Mouse (Mus musculus) MEL (cell line): ENCODE data around the gene Erbin. TPM values are rescaled to one million over a fixed set of nuclear protein-coding genes. Genes with fewer than 3 reads are reported as not detected.
A peak's percentile ranks its signal among the peaks of the same experiment; 100 is the strongest.

Source experiments
- DNase-seq: peaks from one replicate; pipeline ENCODE4 v3.0.0; 2011; ENCODE audit warnings: low read depth, low spot score
- H3K27ac ChIP-seq: 2 replicates; pipeline ENCODE4 v1.5.1; 2012; ENCODE audit warnings: low read depth, mild to moderate bottlenecking, control low read depth, low read length, moderate library complexity; ENCODE audit not compliant: control insufficient read depth
- H3K27me3 ChIP-seq, 2 experiments: fragments of 150-350 bp in 1 of 2; sonication (generic) in 1 of 2; 2 replicates each; pipeline ENCODE4 v1.6.1; 2012; ENCODE audit warnings: low read length in 2 of 2, mild to moderate bottlenecking in 2 of 2, improper control_type of control experiment in 1 of 2, moderate library complexity in 1 of 2; ENCODE audit not compliant: insufficient read depth in 2 of 2, control insufficient read depth in 1 of 2
- H3K36me3 ChIP-seq, 2 experiments: 2 replicates each; pipeline ENCODE4 v1.6.1; 2012 to 2014; ENCODE audit warnings: low read length in 2 of 2, improper control_type of control experiment in 1 of 2, inconsistent platforms in 1 of 2, mild to moderate bottlenecking in 1 of 2; ENCODE audit not compliant: insufficient read depth in 2 of 2, control insufficient read depth in 1 of 2
- H3K4me1 ChIP-seq, 2 experiments: fragments of 150-350 bp in 1 of 2; sonication (generic) in 1 of 2; 2 replicates each; pipeline ENCODE4 v1.6.1; 2012; ENCODE audit warnings: low read length in 2 of 2, improper control_type of control experiment in 1 of 2, mild to moderate bottlenecking in 1 of 2; ENCODE audit not compliant: insufficient read depth in 2 of 2, control insufficient read depth in 1 of 2
- H3K4me3 ChIP-seq, 2 experiments: fragments of 150-350 bp in 1 of 2; sonication (generic) in 1 of 2; 2 replicates each; pipeline ENCODE4 v1.5.1; 2012; ENCODE audit warnings: low read depth in 2 of 2, low read length in 2 of 2, mild to moderate bottlenecking in 2 of 2, moderate library complexity in 2 of 2, control low read depth in 1 of 2, improper control_type of control experiment in 1 of 2; ENCODE audit not compliant: control insufficient read depth in 1 of 2, insufficient read depth in 1 of 2
- H3K79me2 ChIP-seq: 2 replicates; pipeline ENCODE4 v1.6.1; 2012; ENCODE audit warnings: mild to moderate bottlenecking, low read length, moderate library complexity; ENCODE audit not compliant: control insufficient read depth, poor library complexity, insufficient read depth
- H3K9ac ChIP-seq: 2 replicates; pipeline ENCODE4 v1.6.1; 2012; ENCODE audit warnings: low read depth, mild to moderate bottlenecking, control low read depth, low read length, moderate library complexity; ENCODE audit not compliant: control insufficient read depth, poor library complexity, severe bottlenecking
- H3K9me3 ChIP-seq: fragments of 150-350 bp; sonication (generic); replicated peaks from 2 replicates; pipeline ENCODE4 v1.6.1; 2012; ENCODE audit warnings: mild to moderate bottlenecking, low read length, improper control_type of control experiment, moderate library complexity; ENCODE audit not compliant: insufficient read depth
- CTCF ChIP-seq, 3 experiments: IDR thresholded peaks in 2 of 3; conservative IDR thresholded peaks in 1 of 3; 2 replicates each; pipeline ENCODE4 v1.5.1; 2011 to 2012; ENCODE audit warnings: low read length in 3 of 3, low read depth in 2 of 3, mild to moderate bottlenecking in 2 of 3, improper control_type of control experiment in 1 of 3, inconsistent platforms in 1 of 3, mixed read lengths in 1 of 3, moderate library complexity in 1 of 3; ENCODE audit not compliant: control insufficient read depth in 1 of 3, insufficient read depth in 1 of 3, poor library complexity in 1 of 3, severe bottlenecking in 1 of 3
- E2F4 ChIP-seq: IDR thresholded peaks from 2 replicates; pipeline ENCODE4 v1.6.1; 2011; ENCODE audit warnings: low read depth, low read length, improper control_type of control experiment, borderline replicate concordance
- KAT2A ChIP-seq: conservative IDR thresholded peaks from 2 replicates; pipeline ENCODE4 v1.6.1; 2012; ENCODE audit warnings: low read depth, low read length, improper control_type of control experiment, inconsistent platforms
- MAZ ChIP-seq: IDR thresholded peaks from 2 replicates; pipeline ENCODE4 v1.6.1; 2012; ENCODE audit warnings: low read depth, mild to moderate bottlenecking, inconsistent platforms, low read length, improper control_type of control experiment
- MEF2A ChIP-seq: IDR thresholded peaks from 2 replicates; pipeline ENCODE4 v1.6.1; 2014; ENCODE audit warnings: low read depth, mild to moderate bottlenecking, inconsistent platforms, low read length, improper control_type of control experiment; ENCODE audit not compliant: poor library complexity, insufficient replicate concordance, severe bottlenecking; ENCODE audit errors: extremely low read depth
- MXI1 ChIP-seq: IDR thresholded peaks from 2 replicates; pipeline ENCODE4 v1.6.1; 2011; ENCODE audit warnings: mild to moderate bottlenecking, low read depth, low read length, improper control_type of control experiment
- NELFE ChIP-seq: IDR thresholded peaks from 2 replicates; pipeline ENCODE4 v1.6.1; 2011; ENCODE audit warnings: low read depth, low read length, improper control_type of control experiment
- NRF1 ChIP-seq: IDR thresholded peaks from 2 replicates; pipeline ENCODE4 v1.6.1; 2014; ENCODE audit warnings: low read depth, mild to moderate bottlenecking, inconsistent platforms, low read length, improper control_type of control experiment, moderate library complexity; ENCODE audit not compliant: poor library complexity, insufficient read depth, severe bottlenecking
- POLR2A ChIP-seq, 2 experiments: IDR thresholded peaks; 2 replicates each; pipeline ENCODE4 v1.6.1; 2011 to 2012; ENCODE audit warnings: low read length in 2 of 2, mild to moderate bottlenecking in 2 of 2, control low read depth in 1 of 2, improper control_type of control experiment in 1 of 2, low read depth in 1 of 2, moderate library complexity in 1 of 2; ENCODE audit not compliant: control insufficient read depth in 1 of 2, insufficient read depth in 1 of 2, poor library complexity in 1 of 2
- POLR2AphosphoS5 ChIP-seq: IDR thresholded peaks from 2 replicates; pipeline ENCODE4 v1.6.1; 2012; ENCODE audit warnings: low read depth, borderline replicate concordance, mild to moderate bottlenecking, inconsistent platforms, low read length, moderate library complexity, mixed read lengths
- RCOR1 ChIP-seq: IDR thresholded peaks from 2 replicates; pipeline ENCODE4 v1.6.1; 2012; ENCODE audit warnings: low read depth, mild to moderate bottlenecking, inconsistent platforms, low read length, improper control_type of control experiment
- TAL1 ChIP-seq: IDR thresholded peaks from 2 replicates; pipeline ENCODE4 v1.6.1; 2012; ENCODE audit warnings: mild to moderate bottlenecking, inconsistent platforms, low read length, moderate library complexity, mixed read lengths
- UBTF ChIP-seq: IDR thresholded peaks from 2 replicates; pipeline ENCODE4 v1.6.1; 2012; ENCODE audit warnings: low read depth, mild to moderate bottlenecking, inconsistent platforms, low read length, improper control_type of control experiment, moderate library complexity, borderline replicate concordance; ENCODE audit not compliant: insufficient read depth
- USF2 ChIP-seq, 2 experiments: IDR thresholded peaks; 2 replicates each; pipeline ENCODE4 v1.6.1; 2011 to 2012; ENCODE audit warnings: improper control_type of control experiment in 2 of 2, low read length in 2 of 2, borderline replicate concordance in 1 of 2, inconsistent platforms in 1 of 2, low read depth in 1 of 2, mild to moderate bottlenecking in 1 of 2; ENCODE audit not compliant: insufficient read depth in 1 of 2
- ZKSCAN1 ChIP-seq: IDR thresholded peaks from 2 replicates; pipeline ENCODE4 v1.6.1; 2012; ENCODE audit warnings: low read depth, mild to moderate bottlenecking, inconsistent platforms, low read length, improper control_type of control experiment, moderate library complexity
- ZNF384 ChIP-seq: IDR thresholded peaks from 2 replicates; pipeline ENCODE4 v1.6.1; 2012; ENCODE audit warnings: low read depth, mild to moderate bottlenecking, inconsistent platforms, low read length, improper control_type of control experiment
- polyA plus RNA-seq, 2 experiments: library from polyadenylated mRNA; stranded (reverse) in 1 of 2; unstranded in 1 of 2; fragments of >175 nt in 1 of 2; fragments of >200 nt in 1 of 2; gene quantifications; 2 replicates each; pipeline versions ENCODE4 v1.2.1 to v1.2.4; 2012; ENCODE audit warnings: low replicate concordance in 2 of 2, low read depth in 1 of 2; ENCODE audit not compliant: insufficient read length in 2 of 2, insufficient read depth in 1 of 2, missing spikeins in 1 of 2
- total RNA-seq: library from RNA; depleted of rRNA; stranded (reverse); fragments of 300-350 nt; gene quantifications from 2 replicates; pipeline ENCODE4 v1.2.3, GENCODE M21; 2012

Gene Erbin
- total and polyA plus RNA-seq, 3 experiments = 15.2 to 18.6 TPM; not detected in 1

- peaks cover 0 to 17% of the 10 kb centered on the region in 2 experiments; a peak in 2 of 4 replicates for H3K4me1 ChIP-seq
- TF ChIP-seq POLR2A (IDR thresholded peaks at IDR 0.05; ENCODE audit: control insufficient read depth in 1 of 2, insufficient read depth in 1 of 2, low read depth in 1 of 2, low read length in 2 of 2, poor library complexity in 1 of 2) = peak; percentile 28 to 70; a peak in 1 of 4 replicates
- no peak for TF ChIP-seq USF2 (IDR thresholded peaks at IDR 0.05; ENCODE audit: borderline replicate concordance in 1 of 2, insufficient read depth in 1 of 2, low read depth in 1 of 2, low read length in 2 of 2)
- TF ChIP-seq UBTF = no peak
- TF ChIP-seq NELFE = peak; percentile 51
- TF ChIP-seq NRF1 = peak; percentile 38; the same call in 1 of the 2 replicates
- 0 out of 2 replicates have a peak, but pooled peaks have one; percentile 36 for TF ChIP-seq POLR2AphosphoS5
- peak in 2 of 3 experiments; percentile 9 to 30; a peak in 2 of 6 replicates for TF ChIP-seq CTCF (IDR thresholded peaks at IDR 0.05 in 2 of 3, conservative IDR thresholded peaks at IDR 0.05 in 1 of 3; ENCODE audit: control insufficient read depth in 1 of 3, insufficient read depth in 1 of 3, low read depth in 2 of 3, low read length in 3 of 3, poor library complexity in 1 of 3, severe bottlenecking in 1 of 3)
- H3K27ac ChIP-seq = peak overlapping the region; percentile 85
Observed at GRCm38 (mm10) chr13:103920933-103921830, 868 bp upstream of the Erbin start.

DNA sequence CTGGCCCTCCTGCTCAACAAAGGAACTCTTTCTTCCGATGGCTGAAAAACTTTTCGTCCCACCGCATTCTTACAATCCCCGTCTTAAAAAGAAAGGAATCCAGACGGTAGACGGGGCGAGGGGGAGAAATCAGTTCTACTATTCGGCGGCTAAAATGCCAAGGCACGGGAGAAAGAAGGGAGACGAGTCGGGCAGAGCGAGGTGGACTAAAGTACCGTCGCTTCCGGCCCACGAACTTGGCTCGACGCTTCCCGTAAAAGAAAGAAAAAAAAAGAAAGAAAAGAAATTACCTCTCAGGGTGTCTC, 406 bp downstream of the Erbin start:
- DNase-seq = no peak
- Histone ChIP-seq H3K27ac (peak overlapping the region; percentile 78), H3K4me1 (peaks cover 0 to 17% of the 10 kb centered on the region in 2 experiments; a peak in 2 of 4 replicates), H3K9ac (peak overlapping the region; percentile 93), H3K36me3 (peaks cover 0 to 11% of the 10 kb centered on the region in 2 experiments; a peak in 2 of 4 replicates), H3K79me2 (peaks cover 38% of the 10 kb centered on the region), H3K9me3 (no peaks in the 10 kb centered on the region), H3K4me3 (peak overlapping the region; percentile 73 to 97), H3K27me3 (no peaks in the 10 kb centered on the region)
- TF ChIP-seq POLR2AphosphoS5 (no peak), RCOR1 (no peak), E2F4 (no peak), ZNF384 (no peak), KAT2A (no peak), MEF2A (no peak), ZKSCAN1 (no peak), TAL1 (no peak), MXI1 (no peak), MAZ (no peak)

More at GRCm38 (mm10) chr13:103920933-103921830, 868 bp upstream of the Erbin start:
- H3K9me3 ChIP-seq = no peaks in the 10 kb centered on the region
- peaks cover 0 to 11% of the 10 kb centered on the region in 2 experiments; a peak in 2 of 4 replicates for H3K36me3 ChIP-seq
- H3K9ac ChIP-seq = peak overlapping the region; percentile 93
- H3K27me3 ChIP-seq = no peaks in the 10 kb centered on the region
- peaks cover 32% of the 10 kb centered on the region for H3K79me2 ChIP-seq
- peak; percentile 84 for DNase-seq
- peak overlapping the region; percentile 73 to 97 for H3K4me3 ChIP-seq
